10 mouse cellular contexts compared by ENCODE assay signal in genomic region chr14:20791511-20792242, GRCm38 (mm10). TPM values are rescaled to one million over a fixed set of nuclear protein-coding genes. Genes with fewer than 3 reads are reported as not detected.
DNase-seq lines count a peak whose midpoint lies in the region; ATAC-seq lines count a peak whose summit lies in the region.
"Had no signal": no experiment of that assay in that cellular context is flagged by ENCODE, and none has a peak within 500 bp of the region (broad histone marks: within the 10 kb centered on the region; RNA-seq: fewer than 3 reads in every experiment).

No protein-coding gene starts in this region.

- no peaks in the 10 kb centered on the region for H3K27me3 ChIP-seq in intestine, embryonic 14.5 days (replicated peaks; ENCODE audit: control insufficient read depth, insufficient read depth, low read length)
- H3K27me3 ChIP-seq in intestine, embryonic 15.5 days (replicated peaks) = no peaks in the 10 kb centered on the region
- H3K27me3 ChIP-seq in embryonic facial prominence, embryonic 10.5 days (replicated peaks; ENCODE audit: low read depth, poor library complexity, severe bottlenecking) = no peaks in the 10 kb centered on the region

- H3K9me3 ChIP-seq in intestine, embryonic 14.5 days (ENCODE audit: control insufficient read depth, low read length) = no peaks in the 10 kb centered on the region
- H3K9me3 ChIP-seq in intestine, embryonic 15.5 days = no peaks in the 10 kb centered on the region
- H3K9me3 ChIP-seq in embryonic facial prominence, embryonic 10.5 days = no peaks in the 10 kb centered on the region
- H3K9me3 ChIP-seq: liver, embryonic 15.5 days had no signal

- peaks cover 52% of the 10 kb centered on the region for H3K36me3 ChIP-seq in intestine, embryonic 14.5 days (ENCODE audit: control insufficient read depth, insufficient read depth, low read length)
- H3K36me3 ChIP-seq in intestine, embryonic 15.5 days = peaks cover 15% of the 10 kb centered on the region
- peaks cover 57% of the 10 kb centered on the region for H3K36me3 ChIP-seq in embryonic facial prominence, embryonic 10.5 days (replicated peaks)

- peaks cover 17% of the 10 kb centered on the region for H3K4me1 ChIP-seq in intestine, embryonic 14.5 days (replicated peaks; ENCODE audit: control insufficient read depth, insufficient read depth, low read length)
- peaks cover 30% of the 10 kb centered on the region for H3K4me1 ChIP-seq in intestine, embryonic 15.5 days (replicated peaks)
- H3K4me1 ChIP-seq in embryonic facial prominence, embryonic 10.5 days = peaks cover 63% of the 10 kb centered on the region

- H3K9ac ChIP-seq in intestine, embryonic 14.5 days (ENCODE audit: low read length) = no peak overlapping the region
- H3K9ac ChIP-seq in intestine, embryonic 15.5 days = no peak overlapping the region
- H3K9ac ChIP-seq: liver, embryonic 15.5 days had no signal

- ATAC-seq in intestine, embryonic 14.5 days (replicated peaks; ENCODE audit: low FRiP score, low TSS enrichment, low read depth) = no peak
- ATAC-seq in intestine, embryonic 15.5 days = no peak

- H3K27ac ChIP-seq in intestine, embryonic 14.5 days (ENCODE audit: low read depth) = no peak overlapping the region
- no peak overlapping the region for H3K27ac ChIP-seq in intestine, embryonic 15.5 days
- 0 out of 2 replicates have a peak overlapping the region, but pooled peaks have one; percentile 15 for H3K27ac ChIP-seq in embryonic facial prominence, embryonic 10.5 days (replicated peaks)
- H3K27ac ChIP-seq: liver, embryonic 15.5 days had no signal

- no peak for DNase-seq in intestine, embryonic 14.5 days (ENCODE audit: low spot score)
- peak; percentile 34 for DNase-seq in 416B (ENCODE audit: low read depth)
- no peak for DNase-seq in embryonic facial prominence, embryonic 10.5 days (ENCODE audit: low spot score)
- DNase-seq in lung, postnatal 4 days = peak; percentile 29 to 32
- no peak for DNase-seq in testis, postnatal 10 days (ENCODE audit: low spot score)
- DNase-seq in ovary, postnatal 14 days (ENCODE audit: low spot score) = no peak
- no peak for DNase-seq in urinary bladder, adult 2 months (ENCODE audit: low spot score)
- DNase-seq: heart, adult 11 months had no signal

- H3K4me3 ChIP-seq in intestine, embryonic 14.5 days (ENCODE audit: low read depth, low read length) = no peak overlapping the region
- H3K4me3 ChIP-seq in intestine, embryonic 15.5 days (replicated peaks) = no peak overlapping the region
- peak overlapping the region; percentile 96 for H3K4me3 ChIP-seq in embryonic facial prominence, embryonic 10.5 days

- 71% methylated on average over 16 of the region's 16 CpGs for WGBS in intestine, embryonic 14.5 days
- WGBS in intestine, embryonic 15.5 days = 71% methylated on average over 16 of the region's 16 CpGs
- WGBS in embryonic facial prominence, embryonic 10.5 days = 76% methylated on average over 16 of the region's 16 CpGs

- 0 out of 2 replicates have a peak overlapping the region, but pooled peaks have one; percentile 81 for H3K4me2 ChIP-seq in intestine, embryonic 14.5 days (ENCODE audit: low read length)
- H3K4me2 ChIP-seq in intestine, embryonic 15.5 days (replicated peaks) = no peak overlapping the region

RNA-seq across cellular contexts. Expression of gene Camk2g, which starts 2.2 kb away (rescaled TPM):
- 47.6 and 53.3 TPM in 2 replicates for polyA plus RNA-seq in intestine, embryonic 14.5 days (2014; fragmentation: Nextera tagmentation; extraction: Ambion mirVana)
- polyA plus RNA-seq in intestine, embryonic 15.5 days (2015; fragmentation: Nextera tagmentation; extraction: Ambion mirVana) = 37.1 and 42.3 TPM in 2 replicates
- polyA plus RNA-seq in embryonic facial prominence, embryonic 10.5 days (2016; fragmentation: Nextera tagmentation; extraction: Ambion mirVana) = 43.9 and 50.6 TPM in 2 replicates
- polyA plus RNA-seq in urinary bladder, adult 2 months (2012; rRNA removed) = 134 and 139 TPM in 2 replicates

RNA-seq across cellular contexts. Expression of gene Plau, which starts 44.8 kb away (rescaled TPM):
- polyA plus RNA-seq in intestine, embryonic 14.5 days (2014; fragmentation: Nextera tagmentation; extraction: Ambion mirVana) = 1.1 and 1.3 TPM in 2 replicates
- polyA plus RNA-seq in intestine, embryonic 15.5 days (2015; fragmentation: Nextera tagmentation; extraction: Ambion mirVana) = 2.5 and 2.9 TPM in 2 replicates
- 0.67 and 1.0 TPM in 2 replicates for polyA plus RNA-seq in embryonic facial prominence, embryonic 10.5 days (2016; fragmentation: Nextera tagmentation; extraction: Ambion mirVana)
- 73.2 and 80.6 TPM in 2 replicates for polyA plus RNA-seq in urinary bladder, adult 2 months (2012; rRNA removed)

RNA-seq across cellular contexts. Expression of gene Ndst2, which starts 57.3 kb away (rescaled TPM):
- polyA plus RNA-seq in intestine, embryonic 14.5 days (2014; fragmentation: Nextera tagmentation; extraction: Ambion mirVana) = 29.2 and 29.6 TPM in 2 replicates
- 20.4 and 21.9 TPM in 2 replicates for polyA plus RNA-seq in intestine, embryonic 15.5 days (2015; fragmentation: Nextera tagmentation; extraction: Ambion mirVana)
- 24.4 and 25.6 TPM in 2 replicates for polyA plus RNA-seq in embryonic facial prominence, embryonic 10.5 days (2016; fragmentation: Nextera tagmentation; extraction: Ambion mirVana)
- polyA plus RNA-seq in urinary bladder, adult 2 months (2012; rRNA removed) = 33.1 and 36.6 TPM in 2 replicates

Comparison
In these comparisons a context has a peak if more than half of its experiments do, and no peak if none do; other contexts are left out.
1. DNase-seq: peak in 416B (single experiment) and lung, postnatal 4 days (2 of 2); none in intestine, embryonic 14.5 days (single experiment), embryonic facial prominence, embryonic 10.5 days (single experiment), testis, postnatal 10 days (single experiment), ovary, postnatal 14 days (single experiment) and urinary bladder, adult 2 months (single experiment).
2. RNA of gene Plau, which starts 44.8 kb away (polyA plus RNA-seq): 73.2 to 80.6 TPM in urinary bladder, adult 2 months; 2.5 to 2.9 TPM in intestine, embryonic 15.5 days, 1.1 to 1.3 TPM in intestine, embryonic 14.5 days and 0.67 to 1.0 TPM in embryonic facial prominence, embryonic 10.5 days; every median in the first group is over 10 times any median in the second.